Mouse (Mus musculus) ES-E14 (cell line): ENCODE results near the gene Draxin.

Source experiments
- CHD2 ChIP-seq: IDR thresholded peaks from 2 replicates; pipeline ENCODE4 v1.6.1; 2014; ENCODE audit warnings: mild to moderate bottlenecking, low read depth, low read length, inconsistent platforms
- MAFK ChIP-seq: IDR thresholded peaks from 2 replicates; pipeline ENCODE4 v1.6.1; 2014; ENCODE audit warnings: mild to moderate bottlenecking, low read depth, low read length, inconsistent platforms; ENCODE audit not compliant: insufficient read depth
- ZC3H11A ChIP-seq: IDR thresholded peaks from 2 replicates; pipeline ENCODE4 v1.6.1; 2012; ENCODE audit warnings: low read depth, mild to moderate bottlenecking, inconsistent platforms, low read length, borderline replicate concordance
- ZNF384 ChIP-seq: IDR thresholded peaks from 2 replicates; pipeline ENCODE4 v1.6.1; 2012; ENCODE audit warnings: low read depth, low read length, inconsistent platforms

GRCm38 (mm10) chr4:148112519-148112918, 18.0 kb downstream of the Draxin start:
- TF ChIP-seq MAFK (no peak), CHD2 (no peak), ZNF384 (no peak), ZC3H11A (no peak)
